Mouse (Mus musculus) olfactory bulb, adult 2 months (tissue): ENCODE measurements around the gene Zfp830.

Experiments
- CTCF ChIP-seq: fragments of 200-500 bp; IDR thresholded peaks from 2 replicates; pipeline ENCODE4 v1.5.1; 2012; ENCODE audit warnings: low read depth, mild to moderate bottlenecking, low read length, moderate library complexity; ENCODE audit not compliant: insufficient read depth
- POLR2A ChIP-seq: fragments of 200-500 bp; IDR thresholded peaks from 2 replicates; pipeline ENCODE4 v1.6.1; 2012; ENCODE audit warnings: mild to moderate bottlenecking, low read depth, low read length, moderate library complexity; ENCODE audit not compliant: insufficient read depth

DNA sequence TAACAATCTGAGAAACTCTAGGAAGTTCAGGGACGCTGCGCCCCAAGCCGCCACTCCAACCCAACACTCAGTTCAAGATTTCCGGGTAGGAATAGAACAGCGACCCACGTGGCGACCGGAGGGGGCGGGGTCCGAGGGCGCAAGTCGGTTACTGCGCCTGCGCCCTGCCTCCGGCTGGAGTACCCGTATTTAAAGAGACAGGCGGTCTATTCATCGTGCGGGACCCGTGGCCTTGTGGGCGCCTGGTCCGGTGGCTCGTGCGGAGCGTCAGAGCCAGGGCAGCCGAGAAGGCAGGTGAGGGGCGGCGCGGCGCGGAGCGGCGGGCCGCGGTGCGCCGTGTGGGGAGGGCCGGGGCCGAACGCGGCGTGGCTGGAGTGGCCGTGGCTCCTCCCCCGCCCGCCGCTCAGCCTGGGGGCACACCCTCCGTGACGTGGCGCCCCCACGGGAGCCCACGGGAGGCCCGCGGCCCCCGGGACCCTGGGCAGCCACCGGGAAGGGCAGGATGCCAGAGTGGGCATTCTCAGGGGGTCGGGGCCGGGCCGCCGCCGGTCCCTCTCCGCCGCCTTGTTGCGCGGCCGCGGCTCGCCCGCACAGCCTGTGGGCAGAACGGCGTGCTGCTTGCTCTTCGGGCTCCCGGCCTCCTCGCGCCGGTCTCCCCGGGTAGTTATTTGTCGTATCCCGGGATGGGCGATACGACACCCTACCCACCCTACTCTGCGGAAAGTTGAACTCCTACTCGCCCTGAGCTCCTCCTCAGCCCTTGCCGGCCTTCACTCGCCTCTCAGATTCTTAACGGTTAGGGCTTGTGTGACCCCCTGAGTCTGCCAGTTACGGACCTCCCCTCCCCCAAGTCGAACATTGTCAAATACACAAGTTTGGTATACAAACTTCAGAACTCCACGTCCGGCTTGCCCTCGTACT is 17.1 kb downstream of the Zfp830 start, which contains the start of gene Lig3:
- TF ChIP-seq POLR2A (peak; percentile 70; the same call in 1 of the 2 replicates), CTCF (no peak)
